Mouse (Mus musculus) forebrain, embryonic 14.5 days (tissue): ENCODE results near the gene Pik3r1. TPM values are rescaled to one million over a fixed set of nuclear protein-coding genes. Genes with fewer than 3 reads are reported as not detected.

Source experiments
- ATAC-seq: fragments of 200-750 bp; cut with Nextera tagmentation; 2 replicates; pipeline ENCODE4 v1.8.0; 2017; ENCODE audit warnings: mild to moderate bottlenecking, moderate library complexity
- DNase-seq: peaks from one replicate; pipeline ENCODE4 v3.0.0-alpha.2; 2015; ENCODE audit warnings: low spot score
- H3K27ac ChIP-seq: fragments of 300-500 bp; sonication (generic); 2 replicates; pipeline ENCODE4 v1.5.1; 2014; ENCODE audit warnings: low read depth, mild to moderate bottlenecking, control low read depth, low read length, moderate library complexity
- H3K27me3 ChIP-seq: fragments of 300-500 bp; sonication (generic); replicated peaks from 2 replicates; pipeline ENCODE4 v1.6.1; 2014; ENCODE audit warnings: low read length, control low read depth, mixed read lengths; ENCODE audit not compliant: control insufficient read depth, insufficient read depth
- H3K36me3 ChIP-seq: fragments of 300-500 bp; sonication (generic); 2 replicates; pipeline ENCODE4 v1.6.1; 2014; ENCODE audit warnings: low read length, control low read depth; ENCODE audit not compliant: control insufficient read depth, insufficient read depth
- H3K4me1 ChIP-seq: fragments of 300-500 bp; sonication (generic); 2 replicates; pipeline ENCODE4 v1.6.1; 2014; ENCODE audit warnings: antibody characterized with exemption, low read length, control low read depth; ENCODE audit not compliant: control insufficient read depth, insufficient read depth
- H3K4me2 ChIP-seq: fragments of 300-500 bp; sonication (generic); 2 replicates; pipeline ENCODE4 v1.6.1; 2014; ENCODE audit warnings: mild to moderate bottlenecking, control low read depth, low read length
- H3K4me3 ChIP-seq: fragments of 300-500 bp; sonication (generic); 2 replicates; pipeline ENCODE4 v1.5.1; 2014; ENCODE audit warnings: low read depth, low read length, control low read depth
- H3K9ac ChIP-seq: fragments of 300-500 bp; sonication (generic); 2 replicates; pipeline ENCODE4 v1.6.1; 2014; ENCODE audit warnings: mild to moderate bottlenecking, low read length, control low read depth, moderate library complexity
- H3K9me3 ChIP-seq: fragments of 300-500 bp; sonication (generic); replicated peaks from 2 replicates; pipeline ENCODE4 v1.6.1; 2016; ENCODE audit warnings: low read length, control low read depth, mixed read lengths; ENCODE audit not compliant: control insufficient read depth
- WGBS: fragments of 180-500 bp; shearing (Covaris S2); extraction: QIAGEN DNeasy Blood & Tissue Kit; methylation state at CpG from one replicate; pipeline ENCODE4 v1.1.7; 2014; 5-methylcytosine and 5-hydroxymethylcytosine counted together
- polyA plus RNA-seq: library from polyadenylated mRNA; unstranded; fragments of >200 nt; fragmentation: Nextera tagmentation; extraction: Ambion mirVana; gene quantifications from 2 replicates; pipeline ENCODE4 v1.2.1, GENCODE M21; 2014

Gene Pik3r1
- polyA plus RNA-seq, 1 experiment from 2014 or later, result 26.8 TPM

DNA sequence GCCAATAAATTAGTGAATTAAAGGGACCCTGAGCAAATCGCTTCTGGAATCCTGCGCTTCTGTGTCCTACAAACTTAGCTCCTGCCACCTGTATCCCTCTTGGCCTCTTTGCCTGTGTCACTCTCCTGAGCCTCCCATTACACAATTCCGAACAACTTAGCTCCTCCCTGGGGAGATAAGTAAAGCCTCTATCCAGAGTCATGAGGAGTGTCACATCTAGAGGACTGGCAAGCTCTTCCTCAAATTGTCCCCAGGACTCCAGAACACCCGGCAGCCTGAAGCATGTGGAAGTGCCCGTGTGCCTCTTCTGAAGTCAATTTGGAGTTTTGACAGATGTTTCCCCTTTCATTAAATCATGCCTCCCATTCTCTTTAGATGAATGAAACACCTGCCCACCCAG lies 6.4 kb downstream of the Pik3r1 start:
- H3K4me2 ChIP-seq, result no peak overlapping the region
- WGBS, result 65% methylated on average over 5 of the region's 5 CpGs
- H3K9ac ChIP-seq, result no peak overlapping the region
- H3K27ac ChIP-seq, result no peak overlapping the region
- DNase-seq, result no peak
- no peak overlapping the region for H3K4me3 ChIP-seq
- no peaks in the 10 kb centered on the region for H3K9me3 ChIP-seq
- H3K36me3 ChIP-seq, result peaks cover 8% of the 10 kb centered on the region; the same call in 1 of the 2 replicates
- H3K4me1 ChIP-seq, result peaks cover 31% of the 10 kb centered on the region
- ATAC-seq, result no peak
- no peaks in the 10 kb centered on the region for H3K27me3 ChIP-seq

DNA sequence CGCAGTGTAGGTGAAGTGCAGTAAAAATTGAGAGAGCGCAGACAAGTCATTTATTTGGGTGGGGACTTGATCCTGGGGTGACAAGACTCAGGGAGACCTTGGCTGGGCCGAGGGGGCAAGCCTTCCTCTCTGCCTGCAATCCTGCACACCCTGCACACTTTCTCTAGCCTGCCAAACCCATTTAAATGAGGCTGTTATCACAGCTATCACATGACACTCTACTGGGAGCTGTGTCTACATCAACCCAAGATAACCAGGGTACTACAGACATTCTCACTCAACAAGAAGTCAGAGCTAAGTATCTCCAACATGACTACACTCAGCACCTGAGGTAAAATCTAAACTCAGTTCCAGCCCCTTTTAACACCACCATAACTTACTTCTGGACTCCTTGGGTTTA lies 7.1 kb downstream of the Pik3r1 start:
- Histone ChIP-seq H3K27ac (no peak overlapping the region), H3K4me3 (no peak overlapping the region), H3K27me3 (no peaks in the 10 kb centered on the region), H3K4me2 (no peak overlapping the region), H3K4me1 (peaks cover 25% of the 10 kb centered on the region), H3K9ac (no peak overlapping the region), H3K36me3 (peaks cover 12% of the 10 kb centered on the region; the same call in 1 of the 2 replicates), H3K9me3 (no peaks in the 10 kb centered on the region)
- WGBS, result 89% methylated on average over 3 of the region's 3 CpGs
- DNase-seq (no peak), ATAC-seq (no peak)

DNA sequence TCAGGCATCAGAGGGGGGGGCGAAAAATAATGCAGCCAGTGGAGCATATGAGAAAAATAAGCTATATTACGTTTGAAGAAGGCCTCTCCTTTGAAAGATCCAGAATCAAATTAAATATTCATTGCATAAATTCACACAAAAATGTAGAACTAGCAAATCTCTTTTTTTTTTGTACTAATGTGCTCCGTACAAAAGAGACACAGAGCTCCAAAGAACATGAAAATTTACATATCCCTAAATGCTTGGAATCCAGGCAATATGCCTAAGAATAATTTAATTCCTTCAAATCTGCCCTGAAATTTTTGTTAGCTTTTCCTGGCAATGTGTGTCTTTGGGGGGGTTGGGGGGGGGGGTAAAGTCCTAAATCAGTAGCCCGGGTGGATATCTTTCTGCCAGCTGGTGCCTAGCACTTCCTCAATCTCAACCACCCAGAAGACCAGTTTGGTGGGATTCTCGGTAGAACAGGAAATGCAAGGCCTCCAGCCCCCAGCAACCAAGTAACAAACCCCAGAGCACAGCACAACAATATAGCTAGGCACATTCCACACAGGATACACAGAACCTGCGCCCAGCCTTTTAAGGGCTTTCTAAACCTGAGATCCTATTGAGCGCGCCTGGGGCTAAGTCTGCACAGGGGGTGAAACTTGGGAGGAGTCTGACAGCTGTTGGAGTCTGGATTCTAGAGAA lies 7.9 kb downstream of the Pik3r1 start:
- Histone ChIP-seq H3K36me3 (peaks cover 12% of the 10 kb centered on the region; the same call in 1 of the 2 replicates), H3K4me2 (no peak overlapping the region), H3K27ac (0 out of 2 replicates have a peak overlapping the region, but pooled peaks have one; percentile 21), H3K9ac (no peak overlapping the region), H3K27me3 (no peaks in the 10 kb centered on the region), H3K9me3 (no peaks in the 10 kb centered on the region), H3K4me1 (peaks cover 19% of the 10 kb centered on the region; the same call in 1 of the 2 replicates), H3K4me3 (no peak overlapping the region)
- 27% methylated on average over 8 of the region's 8 CpGs for WGBS
- DNase-seq, result peak; percentile 34
- ATAC-seq, result no peak

DNA sequence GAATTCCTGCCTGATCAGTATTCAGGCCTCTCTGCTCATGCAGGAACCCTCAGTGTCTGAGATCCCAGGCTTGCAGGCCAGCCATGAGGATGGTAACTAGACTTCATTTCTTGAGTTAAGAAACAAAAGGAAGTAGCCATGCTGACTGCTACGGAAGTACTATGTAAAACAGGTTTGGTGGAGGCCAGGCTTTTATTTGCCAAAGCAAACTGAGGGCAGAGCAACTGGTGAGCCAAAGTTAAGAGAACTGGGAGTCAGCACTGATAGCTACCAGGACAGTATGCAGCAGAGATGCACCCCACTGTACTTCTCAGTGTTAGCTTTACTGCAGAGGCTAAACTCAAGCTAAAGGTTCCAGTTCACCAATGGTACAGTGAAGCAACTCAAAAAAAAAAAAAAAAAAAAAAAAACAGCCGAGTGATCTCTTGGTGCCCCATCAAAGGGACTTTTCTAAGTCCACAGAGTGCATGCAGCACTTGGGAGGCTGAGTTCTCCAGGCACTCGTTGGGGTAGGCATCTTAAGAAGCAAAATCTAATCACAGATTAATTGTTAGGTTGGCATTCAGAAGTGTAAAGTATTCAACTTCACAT lies 8.6 kb downstream of the Pik3r1 start:
- DNase-seq, result peak; percentile 33
- 17% methylated on average over 3 of the region's 3 CpGs for WGBS
- Histone ChIP-seq H3K4me3 (no peak overlapping the region), H3K4me1 (peaks cover 15% of the 10 kb centered on the region; the same call in 1 of the 2 replicates), H3K36me3 (peaks cover 12% of the 10 kb centered on the region; the same call in 1 of the 2 replicates), H3K4me2 (no peak overlapping the region), H3K27ac (no peak overlapping the region), H3K27me3 (no peaks in the 10 kb centered on the region), H3K9me3 (no peaks in the 10 kb centered on the region), H3K9ac (no peak overlapping the region)
- ATAC-seq, result no peak

DNA sequence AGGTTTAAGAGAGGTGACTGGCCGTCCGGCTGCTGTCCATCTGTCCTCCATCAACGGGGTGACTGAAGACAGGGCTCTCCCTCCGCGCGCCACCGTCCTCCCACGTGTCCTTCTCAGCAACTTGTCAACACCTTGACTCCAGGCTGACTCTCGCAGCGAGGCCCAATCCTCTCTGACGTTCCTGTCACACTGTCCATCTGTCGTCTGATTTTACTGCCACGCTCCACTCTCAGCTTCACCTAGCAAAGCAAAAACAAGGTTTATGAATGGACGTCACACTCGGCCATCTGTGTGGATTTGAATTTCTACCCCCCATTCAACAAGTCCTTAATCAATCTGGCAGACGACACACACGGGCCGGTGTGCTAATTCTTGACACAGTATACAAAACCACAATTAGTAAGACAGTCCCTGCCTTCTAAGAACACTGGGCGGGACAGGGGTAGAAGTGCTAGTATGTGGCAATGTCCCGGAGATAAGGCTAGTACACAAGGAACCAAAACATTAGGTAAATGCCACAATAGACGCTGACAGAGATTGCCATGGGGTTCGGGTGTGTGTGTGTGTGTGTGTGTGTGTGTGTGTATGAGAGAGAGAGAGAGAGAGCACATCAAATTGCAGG lies 10.1 kb downstream of the Pik3r1 start:
- no peak overlapping the region for H3K4me2 ChIP-seq
- H3K36me3 ChIP-seq, result peaks cover 12% of the 10 kb centered on the region; the same call in 1 of the 2 replicates
- ATAC-seq (peak; percentile 75), DNase-seq (peak; percentile 62)
- no peak overlapping the region for H3K9ac ChIP-seq
- H3K27me3 ChIP-seq, result no peaks in the 10 kb centered on the region
- H3K27ac ChIP-seq, result no peak overlapping the region
- H3K4me1 ChIP-seq, result peaks cover 15% of the 10 kb centered on the region; the same call in 1 of the 2 replicates
- WGBS, result 72% methylated on average over 22 of the region's 22 CpGs
- H3K4me3 ChIP-seq, result no peak overlapping the region
- no peaks in the 10 kb centered on the region for H3K9me3 ChIP-seq

DNA sequence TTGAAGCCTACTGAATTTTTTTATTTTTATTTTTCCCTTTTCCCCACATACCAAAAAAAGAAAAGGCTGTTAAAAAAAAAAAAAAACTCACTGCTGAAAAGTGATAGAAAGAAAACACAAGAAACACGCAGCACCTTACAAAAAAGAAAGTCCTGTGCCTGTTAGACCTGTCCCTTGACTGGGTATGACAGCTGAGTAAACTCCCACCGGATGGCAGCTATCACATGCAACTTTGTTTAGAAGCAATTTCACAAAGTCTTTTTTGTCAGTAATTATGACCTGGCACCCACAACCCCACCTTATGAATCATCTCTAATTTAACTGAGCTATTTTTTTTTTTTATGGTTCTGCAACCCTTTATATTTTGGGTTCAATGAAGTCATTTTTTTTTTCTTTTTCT lies 12.8 kb downstream of the Pik3r1 start:
- H3K4me3 ChIP-seq, result no peak overlapping the region
- no peak overlapping the region for H3K4me2 ChIP-seq
- H3K27ac ChIP-seq, result no peak overlapping the region
- peaks cover 13% of the 10 kb centered on the region for H3K4me1 ChIP-seq
- no peaks in the 10 kb centered on the region for H3K9me3 ChIP-seq
- WGBS, result 87% methylated on average over 2 of the region's 2 CpGs
- peaks cover 12% of the 10 kb centered on the region; the same call in 1 of the 2 replicates for H3K36me3 ChIP-seq
- no peaks in the 10 kb centered on the region for H3K27me3 ChIP-seq
- no peak overlapping the region for H3K9ac ChIP-seq
- no peak for DNase-seq
- no peak for ATAC-seq

DNA sequence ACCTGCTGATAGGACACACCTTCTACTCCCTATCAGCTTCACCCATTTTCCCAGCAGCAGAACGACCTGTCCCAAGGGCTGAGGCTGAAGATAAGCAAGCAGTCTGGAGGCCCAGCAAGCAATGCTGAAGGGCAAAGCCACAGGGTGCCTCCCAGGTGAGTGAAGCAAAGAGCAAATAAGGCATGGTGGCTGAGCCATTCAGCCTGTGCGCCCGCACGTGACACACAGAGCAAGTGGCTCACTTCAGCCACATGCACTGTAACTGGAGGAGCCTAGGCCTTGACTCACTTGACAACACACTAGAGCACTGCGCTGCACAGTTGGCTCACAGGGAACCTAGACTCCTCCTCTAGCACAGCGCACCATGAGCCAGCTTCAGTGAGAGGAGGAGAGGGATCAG lies 14.4 kb downstream of the Pik3r1 start:
- H3K4me1 ChIP-seq, result peaks cover 6% of the 10 kb centered on the region; the same call in 1 of the 2 replicates
- no peak overlapping the region for H3K4me3 ChIP-seq
- ATAC-seq, result no peak
- H3K9ac ChIP-seq, result no peak overlapping the region
- no peaks in the 10 kb centered on the region for H3K9me3 ChIP-seq
- no peak overlapping the region for H3K27ac ChIP-seq
- H3K27me3 ChIP-seq, result no peaks in the 10 kb centered on the region
- WGBS, result 80% methylated on average over 6 of the region's 6 CpGs
- no peak overlapping the region for H3K4me2 ChIP-seq
- no peak for DNase-seq
- peaks cover 12% of the 10 kb centered on the region; the same call in 1 of the 2 replicates for H3K36me3 ChIP-seq

DNA sequence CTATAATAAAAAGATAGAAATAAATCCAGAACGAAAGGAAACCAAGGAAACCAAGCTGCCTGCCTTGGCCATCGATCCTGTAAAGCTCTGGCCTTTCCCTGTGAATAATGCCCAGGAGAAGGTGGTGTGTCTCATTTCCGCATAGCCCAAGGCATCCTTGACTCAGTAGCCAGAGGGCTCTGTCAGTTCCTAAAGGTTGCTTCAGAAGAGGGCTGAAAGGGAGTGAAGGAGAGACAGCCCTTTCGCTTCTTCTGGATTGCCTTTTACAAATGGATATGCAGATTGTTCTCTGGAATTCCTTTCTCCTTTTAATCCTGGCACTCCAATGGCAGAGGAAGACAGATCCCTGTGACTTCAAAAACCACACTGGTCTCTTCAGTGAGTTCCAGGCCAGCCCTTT lies 16.2 kb downstream of the Pik3r1 start:
- Histone ChIP-seq H3K27me3 (no peaks in the 10 kb centered on the region), H3K36me3 (peaks cover 5% of the 10 kb centered on the region; the same call in 1 of the 2 replicates), H3K4me1 (no peaks in the 10 kb centered on the region; the same call in 1 of the 2 replicates), H3K4me2 (no peak overlapping the region), H3K4me3 (no peak overlapping the region), H3K9me3 (no peaks in the 10 kb centered on the region), H3K27ac (no peak overlapping the region), H3K9ac (no peak overlapping the region)
- ATAC-seq (no peak), DNase-seq (no peak)
- WGBS, result 59% methylated on average over 4 of the region's 4 CpGs
